Mouse (Mus musculus) c-Kit-positive CD71-negative TER-119-negative erythroid progenitor cells, embryonic 14.5 days (primary cell): ENCODE data around the gene Cat.
A peak's percentile ranks its signal among the peaks of the same experiment; 100 is the strongest.

Experiments used
- DNase-seq: peaks from one replicate; pipeline ENCODE4 v3.0.0-alpha.2; 2013; ENCODE audit warnings: low read depth

Cat gene

DNA sequence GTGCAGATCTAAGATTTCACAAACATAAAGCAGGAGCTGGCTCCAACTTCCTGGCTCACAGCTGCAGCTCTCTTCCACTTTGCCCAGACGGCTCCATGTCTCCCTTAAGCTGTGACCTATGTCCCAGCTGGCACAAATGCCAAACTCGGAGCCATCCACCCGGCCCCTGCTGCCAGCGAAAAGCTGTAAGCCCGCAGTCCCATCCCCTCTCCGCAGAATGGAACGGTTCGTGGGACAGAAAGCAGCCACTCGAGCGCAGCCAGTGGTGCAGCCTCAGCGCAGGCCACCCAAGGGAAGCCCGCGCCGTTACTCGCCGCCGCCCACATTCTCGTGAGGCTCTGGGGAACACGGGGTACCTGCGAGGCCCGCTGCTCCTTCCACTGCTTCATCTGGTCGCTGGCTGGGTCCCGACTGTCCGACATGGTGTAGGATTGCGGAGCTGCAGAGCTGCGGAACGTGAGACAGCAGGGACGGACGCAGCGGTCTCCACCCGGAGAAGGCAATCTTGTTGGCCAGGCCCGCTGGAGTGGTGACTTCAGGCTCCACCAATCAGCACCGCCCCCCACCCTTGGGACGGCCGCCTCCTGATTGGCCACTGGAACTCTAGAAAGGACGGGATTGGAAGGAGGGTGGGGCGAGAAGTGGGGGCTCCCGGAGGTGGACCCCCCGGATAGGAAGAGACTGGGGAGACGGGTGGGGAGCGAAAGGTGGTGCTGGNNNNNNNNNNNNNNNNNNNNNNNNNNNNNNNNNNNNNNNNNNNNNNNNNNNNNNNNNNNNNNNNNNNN, at the start of gene Cat:
Cat (minus strand) TSS at position 544 of the 785 bp plus-strand sequence.
- DNase-seq, result peak; percentile 89

DNA sequence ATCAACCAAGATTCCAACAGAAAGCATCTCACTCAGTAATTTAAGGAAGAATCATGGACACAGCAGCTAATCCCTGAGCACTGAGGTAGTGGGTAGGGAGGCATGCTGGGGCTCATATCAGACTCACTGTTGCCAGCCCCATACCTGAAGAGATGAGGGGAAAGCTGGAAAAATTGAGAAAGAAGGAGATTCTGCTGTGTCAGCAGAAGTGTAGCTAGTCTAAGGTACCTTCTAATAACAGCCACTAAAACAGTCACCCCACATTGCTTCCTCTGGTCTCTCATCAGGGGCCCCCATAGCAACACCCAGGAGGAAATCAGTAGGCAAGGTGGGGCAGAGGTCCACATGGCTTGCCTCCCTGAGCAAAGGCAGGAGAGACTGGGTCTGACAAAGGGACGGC, 40.6 kb upstream of the Cat start:
- DNase-seq, result no peak

DNA sequence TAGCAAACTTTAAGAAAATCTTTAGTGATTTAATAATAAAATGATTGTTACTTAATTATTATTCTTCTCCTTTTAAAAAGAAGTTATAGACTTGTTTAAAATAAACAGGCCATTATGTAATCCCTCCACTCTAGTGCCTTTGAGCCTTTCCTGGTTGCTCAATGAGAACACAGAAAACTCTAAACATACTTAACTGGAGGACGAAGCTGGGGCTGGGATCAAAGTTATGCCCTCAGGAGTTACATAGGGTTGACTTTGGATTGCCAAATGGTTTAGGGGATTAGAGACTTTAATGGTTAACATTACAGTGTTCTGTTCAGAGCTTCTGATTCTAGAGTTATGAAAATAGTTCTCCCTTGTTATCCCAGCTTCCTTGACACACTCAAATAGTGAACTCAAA, 31.5 kb upstream of the Cat start:
- DNase-seq, result no peak

DNA sequence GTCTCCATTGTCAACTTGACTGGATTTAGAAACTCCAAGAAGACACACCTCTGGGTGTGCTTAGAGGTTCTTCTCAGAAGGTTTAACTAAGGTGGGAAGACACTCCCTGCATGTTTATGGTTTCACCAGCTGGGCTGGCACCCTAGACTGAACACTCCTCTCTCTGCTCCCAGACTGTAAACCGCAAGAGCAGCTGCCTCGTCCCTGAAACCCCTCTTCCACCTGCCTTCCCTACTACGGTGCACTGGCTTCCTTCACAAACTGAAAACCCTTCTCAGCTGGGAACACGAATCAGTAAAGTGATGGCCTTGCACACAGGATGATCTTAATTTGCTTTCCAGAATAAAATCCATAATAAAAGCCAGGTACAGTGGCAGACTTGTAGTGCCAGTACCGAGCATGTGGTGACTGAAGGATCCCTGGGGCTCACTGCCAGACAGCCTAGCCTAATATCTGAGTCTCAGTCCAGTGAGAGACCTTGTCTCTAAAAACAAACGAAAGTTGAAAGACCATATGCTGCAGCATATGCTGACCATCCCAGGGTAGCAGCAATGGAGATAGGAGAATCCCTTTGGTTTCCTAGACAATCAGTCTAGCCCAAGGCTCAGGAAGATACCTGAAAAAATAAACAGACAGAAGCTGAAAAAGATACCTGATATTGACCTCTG, 30.7 kb upstream of the Cat start:
- no peak for DNase-seq

DNA sequence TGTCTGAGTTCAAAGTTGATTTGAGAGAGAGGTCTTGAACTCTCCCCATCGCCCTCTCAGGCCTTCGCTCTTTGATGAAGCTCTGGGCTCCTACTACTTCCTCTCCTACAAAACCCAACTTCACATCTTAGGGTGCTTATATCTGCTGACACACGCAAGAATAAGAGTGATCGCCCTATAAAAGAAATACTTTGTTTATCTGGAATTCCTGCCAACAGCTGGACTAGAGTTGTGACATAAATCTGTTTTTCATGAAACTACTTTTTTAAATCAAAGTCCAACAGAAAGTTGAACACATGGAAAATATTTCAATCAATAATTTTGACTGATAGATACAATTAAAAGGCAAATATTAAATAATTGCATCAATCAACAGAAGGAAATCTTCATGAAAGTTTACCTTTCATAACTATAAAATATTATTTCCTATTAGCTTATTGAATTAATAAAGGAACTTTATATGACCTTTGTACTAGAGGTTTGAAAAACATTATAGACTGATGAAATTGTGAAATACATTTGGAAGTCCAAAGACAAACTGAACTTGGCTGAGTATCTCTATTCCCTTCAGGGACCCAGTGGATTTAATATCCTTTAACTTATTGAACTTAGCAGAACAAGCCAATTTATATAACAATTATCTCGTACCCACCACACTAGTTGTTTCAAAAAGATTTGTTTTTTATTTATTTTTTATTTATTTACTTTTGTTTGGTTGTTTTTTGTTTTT, 27.3 kb upstream of the Cat start:
- no peak for DNase-seq

DNA sequence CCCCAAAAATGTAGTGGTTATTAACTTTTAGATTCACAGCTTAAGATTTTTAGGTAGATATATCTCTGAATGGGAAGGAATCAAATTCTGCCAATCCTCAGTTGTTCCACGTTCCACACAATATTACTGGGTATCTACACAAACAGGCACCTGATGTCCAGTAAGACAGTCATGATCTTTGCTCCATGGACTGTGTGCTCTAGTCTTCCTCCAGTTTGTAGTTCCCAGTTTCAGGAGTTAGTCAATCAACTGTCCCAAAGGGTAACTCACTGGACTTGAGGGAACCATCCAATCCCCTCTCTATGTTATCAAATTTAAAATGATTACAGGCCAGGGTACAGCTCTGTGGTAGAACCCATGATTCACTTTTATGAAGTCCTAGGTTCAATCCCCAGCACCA, 26.7 kb upstream of the Cat start:
- DNase-seq, result no peak

DNA sequence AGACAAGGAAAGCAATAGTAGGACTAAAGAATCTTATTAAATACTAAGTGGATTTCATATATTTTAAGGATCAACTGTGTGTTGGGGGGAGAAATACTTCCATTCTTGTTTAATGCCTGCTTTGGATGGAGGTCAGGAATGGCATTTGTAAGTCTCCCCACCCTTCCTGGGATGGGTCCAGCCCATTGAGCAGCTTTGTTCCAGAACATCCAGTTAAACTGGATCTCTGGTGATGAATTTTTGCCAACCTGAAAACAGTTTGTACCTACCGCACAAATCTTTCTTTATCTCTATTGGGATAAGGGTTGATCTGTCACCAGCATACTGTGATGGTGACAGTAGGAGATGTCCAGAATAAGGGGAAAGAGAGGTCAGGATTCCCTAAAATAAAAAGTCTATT, 26.1 kb upstream of the Cat start:
- no peak for DNase-seq

DNA sequence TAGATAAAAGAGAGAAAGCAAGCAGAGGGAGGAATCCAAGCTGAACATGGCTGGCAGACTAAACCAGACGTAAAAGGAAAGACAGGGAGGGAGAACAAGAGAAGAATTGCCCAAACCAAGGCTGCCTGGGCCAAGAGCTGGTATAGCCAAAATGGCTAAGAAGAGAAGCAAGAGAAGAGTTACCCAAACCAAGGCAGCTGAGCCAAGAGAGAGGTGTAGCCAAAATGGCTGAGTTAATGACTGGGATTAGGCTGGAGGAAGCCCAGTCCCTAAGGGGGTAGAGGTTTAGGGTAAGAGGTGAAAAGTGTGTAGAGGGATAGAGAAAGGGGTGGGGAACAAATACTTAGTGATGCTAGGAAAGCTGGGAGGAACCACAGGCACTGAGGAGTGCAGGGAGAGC, 22.7 kb upstream of the Cat start:
- no peak for DNase-seq

DNA sequence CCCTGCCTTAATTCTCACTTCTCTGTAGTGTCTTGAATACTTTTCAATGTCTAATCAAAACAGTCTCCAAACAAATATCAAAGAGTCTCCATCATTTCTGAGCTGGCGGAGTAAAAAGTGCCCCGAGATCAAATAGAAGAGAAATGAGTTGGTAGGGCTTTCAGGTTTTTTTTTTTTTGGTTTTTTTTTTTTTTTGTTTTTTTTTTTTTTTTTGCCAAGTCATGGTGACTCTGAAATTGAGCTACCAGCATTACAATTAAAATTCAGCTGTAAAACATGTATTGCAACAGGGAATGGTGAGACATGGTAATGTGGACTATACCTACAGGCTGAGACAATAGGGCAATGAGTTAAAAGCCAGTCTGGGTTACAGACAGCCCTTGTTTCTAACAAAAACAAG, 21.0 kb upstream of the Cat start:
- DNase-seq, result no peak

DNA sequence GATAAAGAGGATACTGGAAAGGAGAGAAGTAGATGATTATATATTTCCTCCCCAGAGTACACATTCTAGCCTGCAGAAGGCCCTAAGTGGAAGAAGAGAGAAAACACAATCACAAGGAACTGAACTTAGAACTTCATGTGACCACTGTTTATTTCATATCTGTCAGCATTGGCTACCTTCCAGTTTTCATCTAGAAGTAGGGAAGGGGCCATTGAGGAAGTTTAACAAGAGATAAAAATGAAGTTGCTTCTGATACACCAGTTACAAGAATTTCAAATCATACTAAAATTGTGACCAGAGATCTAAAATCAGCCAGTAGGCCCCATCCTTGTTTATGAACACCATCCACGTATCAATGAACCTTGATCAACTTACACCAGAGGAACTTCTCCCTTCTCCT, 19.5 kb upstream of the Cat start:
- no peak for DNase-seq

DNA sequence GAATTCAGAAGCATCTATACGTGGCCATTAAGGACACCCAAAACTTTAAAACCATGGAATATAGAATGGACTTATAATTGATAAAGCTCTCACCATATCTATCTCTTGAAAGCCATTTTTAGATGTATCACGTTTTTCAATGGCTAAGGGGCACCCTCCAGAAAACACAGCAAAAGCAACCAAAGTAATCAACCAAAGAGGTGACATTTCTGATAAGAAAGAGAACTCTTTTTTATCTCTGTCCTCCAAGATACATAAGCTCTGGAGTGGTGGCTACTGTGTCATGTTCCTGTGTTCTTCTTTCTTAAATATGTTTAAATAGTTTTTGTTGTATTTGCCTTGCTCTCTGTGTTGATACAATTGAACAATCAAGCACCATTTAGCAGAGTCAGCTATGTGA, 15.8 kb upstream of the Cat start:
- no peak for DNase-seq

DNA sequence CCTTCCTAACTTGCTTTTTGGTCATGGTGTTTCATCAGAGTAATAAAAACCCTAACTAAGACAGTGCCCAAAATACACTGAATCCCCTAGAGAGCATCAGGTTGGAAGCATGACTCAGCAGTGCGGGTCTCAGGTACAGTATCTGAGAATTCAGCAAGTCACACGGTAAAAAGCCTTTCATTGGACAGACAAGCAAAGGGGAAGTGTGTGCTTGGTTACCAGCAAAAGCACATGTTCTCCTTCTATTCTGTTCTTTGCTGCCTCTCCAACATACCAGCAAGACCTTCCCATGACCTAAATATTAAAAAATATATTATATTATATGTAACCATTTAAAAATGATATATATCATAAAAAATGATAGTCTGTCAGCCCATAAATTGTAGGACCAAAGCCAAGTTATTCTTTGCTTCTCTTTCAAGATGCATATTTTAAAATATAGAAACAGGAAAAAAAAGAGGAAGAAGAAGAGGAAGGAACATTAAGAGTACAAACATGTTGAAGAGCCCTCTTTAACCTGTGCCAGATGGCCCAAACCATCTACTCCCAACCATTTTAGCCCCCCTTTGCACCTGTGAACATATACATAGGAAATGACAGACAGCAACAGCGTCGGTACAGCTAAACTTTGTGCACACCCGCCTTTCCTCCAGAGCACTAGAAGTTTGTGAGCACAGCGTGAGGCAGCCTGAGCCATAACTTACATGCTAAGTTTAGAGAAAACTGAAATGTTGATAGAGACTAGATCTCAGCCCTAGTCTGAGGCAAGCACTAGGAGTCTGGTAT, 10.9 kb upstream of the Cat start:
- DNase-seq, result no peak

DNA sequence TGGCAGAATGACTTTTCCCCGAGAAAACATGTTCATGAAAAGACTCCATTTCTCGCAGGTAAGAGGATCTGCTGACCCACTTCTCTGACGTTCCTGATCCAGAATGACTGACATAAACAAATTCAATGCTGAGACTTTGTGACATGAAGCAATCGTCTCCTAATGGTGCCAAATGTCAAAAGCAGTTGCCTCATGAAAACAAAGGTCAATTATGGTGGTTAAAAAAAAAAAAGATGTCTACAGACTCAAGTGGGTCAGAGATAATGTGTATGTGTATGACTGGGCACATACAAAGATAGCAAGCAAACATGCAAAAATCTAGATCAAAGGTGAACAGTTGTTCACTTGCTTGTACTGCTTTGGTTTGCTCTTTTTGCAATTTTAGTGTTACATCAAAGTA, 8.9 kb upstream of the Cat start:
- no peak for DNase-seq

DNA sequence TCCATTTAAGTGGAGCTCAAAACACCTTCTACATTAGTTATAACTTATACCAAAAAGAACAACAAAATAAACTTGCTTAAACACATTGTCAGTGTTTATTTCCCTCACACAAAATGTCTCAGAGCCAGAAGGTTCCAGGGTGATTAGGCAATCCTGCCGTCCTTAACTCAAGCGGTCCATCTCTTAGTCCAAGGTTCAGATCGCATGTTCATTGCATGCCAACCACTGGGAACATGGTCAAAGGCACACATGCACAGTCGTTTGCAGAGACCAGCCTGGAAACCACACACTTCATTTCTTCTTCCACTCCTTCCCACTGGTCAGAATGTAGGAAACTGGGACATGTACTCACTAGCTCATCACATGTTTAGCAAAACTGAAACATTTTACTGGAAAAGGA, 7.6 kb upstream of the Cat start:
- no peak for DNase-seq

DNA sequence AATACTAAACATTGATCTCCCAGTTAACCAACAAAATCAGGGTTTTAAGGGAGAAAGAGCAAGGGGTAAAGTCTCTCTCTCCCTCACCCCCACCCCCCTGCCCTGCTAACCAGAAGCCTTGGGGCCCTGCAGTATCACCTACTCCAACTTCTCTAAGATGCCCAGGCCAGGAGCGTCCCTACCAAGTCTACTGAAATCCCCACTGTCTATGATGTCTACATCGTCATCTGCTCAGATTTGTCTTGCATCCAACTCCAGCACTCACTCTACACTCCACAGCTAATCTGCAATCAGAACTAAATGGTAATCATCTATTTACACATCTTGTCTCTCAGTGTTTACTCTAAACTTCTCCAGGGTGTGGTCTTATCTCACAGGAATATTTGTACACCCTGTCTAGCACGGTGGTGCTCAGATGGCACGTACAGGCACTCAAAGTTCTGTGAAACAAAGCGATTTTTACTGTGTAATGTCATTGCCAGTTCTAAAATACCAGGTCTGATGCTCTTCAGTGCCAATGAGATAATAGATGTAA, 907 bp downstream of the Cat start:
- DNase-seq, result no peak

DNA sequence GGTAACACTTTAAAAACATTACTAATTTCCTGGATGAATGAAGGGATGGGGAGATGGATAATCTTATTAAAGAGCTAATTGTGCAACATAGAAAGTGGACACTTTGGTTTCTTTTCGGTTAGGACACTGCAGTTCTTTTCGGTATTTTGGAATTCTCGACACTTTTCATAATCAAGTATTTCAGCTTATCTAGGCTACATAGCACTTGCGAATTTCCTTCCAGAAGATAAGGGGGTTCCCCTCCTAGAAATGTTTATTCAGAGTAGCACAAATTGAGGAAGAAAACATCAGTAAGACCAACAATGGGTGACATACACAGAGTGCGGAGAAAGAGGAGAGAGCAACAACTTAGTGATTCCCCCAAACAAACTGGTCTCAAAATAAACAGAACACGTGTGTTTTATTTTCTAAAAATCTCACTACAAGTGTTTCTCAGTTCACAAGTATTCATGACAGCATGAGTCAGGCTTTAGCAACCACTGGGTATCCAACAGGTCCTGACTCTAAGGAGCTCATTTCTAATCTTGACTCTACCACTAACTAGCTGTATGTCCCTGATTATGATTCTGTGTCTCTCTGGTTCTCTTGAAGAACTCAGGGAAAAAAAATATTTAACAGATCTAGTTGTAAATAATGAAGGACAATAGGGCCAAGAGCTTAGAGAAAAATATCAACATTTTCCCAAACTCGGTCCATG, 1.5 kb downstream of the Cat start:
- no peak for DNase-seq

DNA sequence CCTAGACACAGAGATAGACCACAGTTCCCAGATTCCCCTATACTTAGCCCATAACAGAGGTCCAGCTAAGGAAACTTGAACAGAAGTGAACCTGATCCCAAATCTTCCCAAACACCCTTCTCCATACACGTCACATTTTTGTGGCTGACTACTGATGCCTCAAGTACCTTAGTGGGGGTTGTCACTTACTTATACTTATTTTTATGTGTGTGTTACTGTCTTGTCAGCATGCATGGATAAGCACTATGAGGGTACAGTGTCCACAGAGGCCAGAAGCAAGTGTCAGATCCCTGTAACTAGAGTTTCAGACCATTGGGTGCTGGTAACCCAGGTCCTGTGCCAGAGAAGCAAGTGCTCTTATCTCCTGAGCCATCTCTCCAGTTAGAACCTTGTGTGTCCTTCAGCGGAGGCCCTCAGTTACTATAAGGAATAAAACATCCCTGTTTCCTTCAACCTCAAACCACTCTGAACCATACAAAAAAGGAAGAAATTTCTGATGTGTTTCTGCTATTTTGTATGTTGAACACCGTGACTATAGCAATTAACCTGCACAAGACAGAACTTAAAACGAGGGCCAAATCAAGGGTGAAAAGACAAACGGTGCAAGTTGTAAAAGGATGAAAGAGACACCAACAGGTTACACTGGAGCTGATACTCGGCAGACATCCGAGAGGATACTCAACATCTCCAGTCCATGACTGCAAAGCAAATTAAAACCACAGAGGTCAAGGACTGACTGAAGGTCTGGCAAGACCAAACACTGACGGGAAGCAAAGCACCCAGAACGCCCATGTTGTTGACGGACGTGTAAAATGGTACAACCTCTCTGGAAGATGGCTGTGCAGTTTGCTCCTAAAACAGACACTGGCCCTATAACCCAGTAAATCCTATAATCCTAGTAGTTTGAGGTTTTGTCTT, 3.4 kb downstream of the Cat start:
- DNase-seq, result no peak

DNA sequence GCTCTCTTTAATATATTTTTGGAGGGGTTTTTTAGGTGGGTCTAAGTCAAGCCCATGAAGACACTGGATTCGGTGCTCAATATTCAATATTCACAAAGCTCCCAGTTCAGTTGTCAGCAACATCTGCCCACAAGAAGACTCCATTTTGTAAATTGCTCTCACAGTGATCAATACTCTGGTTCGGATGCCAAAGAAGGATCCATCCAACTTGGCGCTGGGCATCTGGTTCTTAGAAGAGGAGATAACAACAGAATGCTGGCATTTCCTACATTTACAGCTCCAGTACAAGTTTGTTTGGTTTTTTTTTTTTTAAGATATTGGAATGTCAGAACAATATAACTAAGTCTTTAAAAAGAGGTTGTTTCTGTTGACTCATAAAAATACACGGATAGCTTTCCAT, 4.1 kb downstream of the Cat start:
- no peak for DNase-seq

DNA sequence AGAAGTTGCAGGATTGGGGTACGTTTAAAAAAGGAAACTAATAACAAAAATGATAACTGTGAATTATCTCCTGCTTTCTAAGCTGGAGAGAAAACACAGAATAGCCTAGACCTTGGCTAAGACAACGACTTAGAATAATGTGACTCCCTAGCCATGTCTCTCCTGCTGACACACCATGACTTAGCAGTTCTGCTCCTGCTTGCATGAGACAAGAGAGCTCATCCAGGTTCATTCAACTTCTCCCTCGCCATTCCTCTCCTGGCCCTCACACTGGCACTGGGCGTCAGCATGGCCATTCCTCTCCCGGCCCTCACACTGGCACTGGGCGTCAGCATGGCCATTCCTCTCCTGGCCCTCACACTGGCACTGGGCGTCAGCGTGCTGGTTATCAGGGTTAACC, 4.7 kb downstream of the Cat start:
- DNase-seq, result no peak

DNA sequence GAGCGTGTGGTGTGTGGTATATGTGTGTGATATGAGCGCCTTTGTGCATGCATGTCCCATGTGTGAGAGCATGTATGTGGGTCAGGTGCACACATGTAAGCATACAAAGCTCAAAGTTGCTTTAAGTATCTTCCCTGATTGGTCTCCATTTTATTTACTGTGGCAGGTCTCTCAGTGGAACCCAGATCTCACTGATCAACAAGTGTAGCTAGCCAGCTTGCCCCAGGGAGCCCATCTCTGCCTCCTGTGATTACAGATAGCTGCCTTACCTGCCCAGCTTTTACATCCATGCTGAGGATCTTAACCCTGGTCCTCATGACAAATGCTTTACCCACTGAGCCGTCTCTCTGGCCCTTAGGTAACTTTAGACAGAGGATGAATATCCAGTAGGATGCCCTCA, 6.6 kb downstream of the Cat start:
- no peak for DNase-seq

DNA sequence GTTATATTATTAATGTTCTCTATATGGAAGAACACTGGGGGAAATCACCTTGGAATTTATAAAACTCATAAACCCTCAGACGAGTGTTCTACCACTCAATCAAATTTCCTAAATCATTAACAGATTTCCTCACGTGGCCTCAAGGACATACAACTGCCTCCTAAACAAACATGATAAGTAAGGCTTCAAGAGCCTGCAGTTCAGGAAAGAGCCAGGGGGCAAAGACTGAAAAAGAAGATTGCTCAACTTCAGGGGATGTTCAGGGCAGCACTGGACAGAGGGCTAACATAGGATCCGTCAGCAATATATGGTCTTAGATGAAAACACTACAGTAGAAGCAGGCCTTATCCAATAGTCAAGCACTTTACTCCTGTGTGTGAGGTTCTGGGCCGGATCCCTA, 7.5 kb downstream of the Cat start:
- no peak for DNase-seq
